Mouse (Mus musculus) thymus, adult 2 months (tissue): ENCODE data around the gene Baiap2l2.

Experiments
- CTCF ChIP-seq: fragments of 200-500 bp; IDR thresholded peaks from 2 replicates; pipeline ENCODE4 v1.5.1; 2012; ENCODE audit warnings: mild to moderate bottlenecking, control low read depth, low read length, moderate library complexity, borderline replicate concordance; ENCODE audit not compliant: control insufficient read depth, poor library complexity, insufficient read depth; ENCODE audit errors: extremely low read depth
- POLR2A ChIP-seq: fragments of 200-500 bp; IDR thresholded peaks from 2 replicates; pipeline ENCODE4 v1.6.1; 2012; ENCODE audit warnings: mild to moderate bottlenecking, low read length, control low read depth, moderate library complexity; ENCODE audit not compliant: control insufficient read depth, poor library complexity, insufficient read depth; ENCODE audit errors: extremely low read depth

- no peak for TF ChIP-seq POLR2A
- no peak for TF ChIP-seq CTCF
Observed at GRCm38 (mm10) chr15:79329979-79330363, 44.6 kb upstream of the Baiap2l2 start.
